Mouse (Mus musculus): Measurements from ENCODE around the gene Lemd1. TPM values are rescaled to one million over a fixed set of nuclear protein-coding genes. Genes with fewer than 3 reads are reported as not detected.

Gene Lemd1
- polyA plus RNA-seq, 1 experiment from 2014 or later, result 2.0 TPM

DNA sequence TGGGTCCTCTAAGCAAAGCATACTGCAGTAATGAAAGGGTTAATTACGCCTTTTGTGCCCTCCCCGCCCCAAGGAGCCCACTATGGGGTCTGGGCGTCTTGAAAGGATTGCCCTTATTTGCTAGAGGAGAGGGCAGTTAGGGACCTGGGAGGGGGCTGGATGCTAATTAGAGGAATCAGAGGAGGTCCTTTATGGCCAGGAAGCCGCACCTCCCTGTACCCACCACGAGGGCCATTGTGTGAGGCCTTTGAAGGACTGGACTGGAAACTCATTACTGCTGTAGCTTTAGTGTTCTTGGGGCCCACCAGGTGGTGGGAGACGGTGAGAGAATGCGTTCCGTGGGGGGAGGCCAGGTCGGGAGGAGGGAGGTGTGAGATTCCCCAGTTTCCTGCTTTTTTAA, 6.4 kb downstream of the Lemd1 start:
- no peak overlapping the region for H3K4me3 ChIP-seq
- WGBS, result 6% methylated on average over 9 of the region's 9 CpGs
- peaks cover 95% of the 10 kb centered on the region for H3K4me1 ChIP-seq
- H3K27me3 ChIP-seq (replicated peaks; ENCODE audit: low read depth, poor library complexity, severe bottlenecking), result peaks cover 94% of the 10 kb centered on the region
- H3K36me3 ChIP-seq (replicated peaks), result no peaks in the 10 kb centered on the region
- DNase-seq (ENCODE audit: low spot score), result peak; percentile 57
- 0 out of 2 replicates have a peak overlapping the region, but pooled peaks have one; percentile 45 for H3K27ac ChIP-seq (replicated peaks)
- no peaks in the 10 kb centered on the region for H3K9me3 ChIP-seq

DNA sequence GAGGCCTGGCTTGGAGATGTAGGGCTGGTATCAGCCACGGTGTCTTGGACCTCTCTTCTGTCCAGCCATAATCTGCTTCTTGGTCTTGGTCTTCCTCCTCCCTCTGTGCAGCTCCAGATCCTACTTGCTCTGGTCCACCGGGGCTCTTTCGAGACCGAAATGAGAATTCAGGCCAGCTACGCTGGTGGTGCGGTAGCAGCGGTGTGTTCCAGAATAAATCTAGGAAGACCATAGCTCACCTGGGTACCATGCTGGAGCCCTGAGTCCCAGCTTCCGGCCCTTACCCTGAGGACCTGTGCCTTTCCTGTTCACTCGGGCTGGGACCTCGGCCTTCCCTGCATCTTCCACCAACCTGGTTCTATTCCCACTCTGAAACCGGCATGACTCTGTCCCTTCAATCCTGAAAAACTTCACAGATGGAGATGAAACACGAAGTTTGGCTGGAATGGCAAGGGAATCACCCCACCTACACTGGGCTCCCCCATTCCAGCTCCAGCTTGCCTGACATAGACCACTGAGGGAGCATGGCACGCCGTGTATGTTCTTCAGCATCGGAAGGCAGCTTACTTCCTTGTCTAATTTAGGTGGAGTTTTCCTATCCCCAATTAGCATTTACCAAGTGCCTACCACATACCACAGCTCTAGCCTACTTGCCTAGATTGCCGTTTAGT, 7.3 kb downstream of the Lemd1 start:
- peak; percentile 7 for DNase-seq (ENCODE audit: low spot score)
- Histone ChIP-seq H3K27me3 (replicated peaks; ENCODE audit: low read depth, poor library complexity, severe bottlenecking) (peaks cover 91% of the 10 kb centered on the region), H3K4me1 (peaks cover 86% of the 10 kb centered on the region), H3K9me3 (no peaks in the 10 kb centered on the region), H3K27ac (replicated peaks) (peak overlapping the region; percentile 45; the same call in 1 of the 2 replicates), H3K36me3 (replicated peaks) (no peaks in the 10 kb centered on the region), H3K4me3 (no peak overlapping the region)
- WGBS, result 85% methylated on average over 16 of the region's 16 CpGs

DNA sequence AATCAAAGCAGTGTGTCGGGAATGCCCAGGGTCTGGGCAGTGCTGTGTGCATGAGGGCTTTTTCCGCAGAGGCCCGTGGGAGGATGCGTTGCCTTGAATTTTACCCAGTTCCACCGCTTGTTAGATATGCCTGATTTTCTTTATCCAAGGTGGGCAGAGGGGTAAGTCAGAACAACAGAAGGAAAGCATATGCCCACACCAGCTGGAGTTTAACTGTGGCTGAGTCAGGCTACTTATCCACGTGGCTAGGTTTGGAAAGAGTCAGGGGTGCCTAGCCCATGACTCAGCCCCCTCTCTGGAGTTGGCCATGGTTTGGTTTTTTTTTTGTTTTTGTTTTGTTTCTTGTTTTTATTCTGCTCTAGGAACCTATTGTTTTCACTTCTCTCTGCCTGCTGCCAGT, 8.0 kb downstream of the Lemd1 start:
- H3K4me1 ChIP-seq, result peaks cover 79% of the 10 kb centered on the region
- peaks cover 84% of the 10 kb centered on the region for H3K27me3 ChIP-seq (replicated peaks; ENCODE audit: low read depth, poor library complexity, severe bottlenecking)
- no peaks in the 10 kb centered on the region for H3K36me3 ChIP-seq (replicated peaks)
- H3K4me3 ChIP-seq, result no peak overlapping the region
- H3K27ac ChIP-seq (replicated peaks), result no peak overlapping the region
- WGBS, result 71% methylated on average over 6 of the region's 6 CpGs
- no peak for DNase-seq (ENCODE audit: low spot score)
- no peaks in the 10 kb centered on the region for H3K9me3 ChIP-seq

GRCm38 (mm10) chr1:132199934-132200333, 8.7 kb downstream of the Lemd1 start:
- Histone ChIP-seq H3K27ac (replicated peaks) (peak overlapping the region; percentile 72), H3K4me3 (peak overlapping the region; percentile 39), H3K4me1 (peaks cover 73% of the 10 kb centered on the region), H3K27me3 (replicated peaks; ENCODE audit: low read depth, poor library complexity, severe bottlenecking) (peaks cover 77% of the 10 kb centered on the region), H3K36me3 (replicated peaks) (no peaks in the 10 kb centered on the region), H3K9me3 (no peaks in the 10 kb centered on the region)
- 10% methylated on average over 12 of the region's 12 CpGs for WGBS
- no peak for DNase-seq (ENCODE audit: low spot score)

DNA sequence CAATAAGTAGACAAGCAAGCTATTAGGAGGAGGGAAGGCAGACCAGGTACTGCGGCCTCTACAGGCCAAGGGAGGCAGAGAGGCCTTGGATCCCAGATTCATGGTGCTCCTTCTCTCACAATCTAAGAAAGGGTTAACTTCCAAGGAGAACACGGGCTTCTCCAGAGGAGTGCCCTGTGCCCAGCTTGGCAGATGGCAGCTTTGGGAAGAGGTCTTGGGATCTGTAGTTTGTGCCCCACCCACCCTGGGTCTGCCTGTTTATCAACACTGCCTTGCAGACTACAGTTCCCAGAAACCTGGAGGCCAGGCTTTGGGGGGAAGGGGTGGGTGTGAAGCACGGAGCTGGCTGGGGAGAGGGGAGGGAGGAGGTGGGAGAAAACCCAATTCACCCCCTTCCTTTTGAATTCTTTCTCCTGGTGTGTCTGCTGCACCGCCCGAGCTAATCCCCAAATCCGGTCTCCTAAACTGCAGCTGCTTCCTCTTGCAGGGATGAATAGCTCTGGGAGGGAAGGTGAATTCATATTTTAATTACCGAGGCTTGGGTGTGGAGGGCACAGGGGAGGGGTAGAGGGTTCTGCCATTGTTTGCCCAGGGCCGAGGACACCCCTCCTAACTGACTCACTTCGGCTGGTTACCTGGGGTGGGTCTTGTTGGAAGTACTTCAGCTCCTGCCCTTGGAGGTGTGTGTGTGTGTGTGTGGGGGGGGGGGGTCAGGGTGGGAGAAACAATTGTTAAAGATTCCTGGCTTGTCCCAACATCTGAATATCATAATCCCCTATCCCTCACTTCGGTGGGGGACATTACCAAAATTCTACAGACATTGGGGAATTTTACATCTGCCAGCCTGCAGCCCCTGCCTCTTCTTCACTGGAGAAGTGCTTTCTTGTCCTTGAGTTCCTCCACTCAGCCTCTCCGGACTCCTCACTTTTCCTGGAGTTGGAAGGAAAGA, 9.6 kb downstream of the Lemd1 start:
- 9% methylated on average over 11 of the region's 11 CpGs for WGBS
- DNase-seq (ENCODE audit: low spot score), result peak; percentile 69
- H3K9me3 ChIP-seq, result no peaks in the 10 kb centered on the region
- H3K4me1 ChIP-seq, result peaks cover 73% of the 10 kb centered on the region
- H3K36me3 ChIP-seq (replicated peaks), result no peaks in the 10 kb centered on the region
- peak overlapping the region; percentile 72 for H3K27ac ChIP-seq (replicated peaks)
- peaks cover 68% of the 10 kb centered on the region for H3K27me3 ChIP-seq (replicated peaks; ENCODE audit: low read depth, poor library complexity, severe bottlenecking)
- H3K4me3 ChIP-seq, result peak overlapping the region; percentile 39

- H3K4me1 ChIP-seq, result peaks cover 73% of the 10 kb centered on the region
- H3K4me3 ChIP-seq, result no peak overlapping the region
- H3K27me3 ChIP-seq (replicated peaks; ENCODE audit: low read depth, poor library complexity, severe bottlenecking), result peaks cover 63% of the 10 kb centered on the region
- 22% methylated on average over 4 of the region's 4 CpGs for WGBS
- peak overlapping the region; percentile 72 for H3K27ac ChIP-seq (replicated peaks)
- DNase-seq (ENCODE audit: low spot score), result no peak
- H3K9me3 ChIP-seq, result no peaks in the 10 kb centered on the region
- no peaks in the 10 kb centered on the region for H3K36me3 ChIP-seq (replicated peaks)
These were observed 10.3 kb downstream of the Lemd1 start for GRCm38 (mm10) chr1:132201511-132201860.

GRCm38 (mm10) chr1:132201936-132202335, 10.7 kb downstream of the Lemd1 start:
- peak overlapping the region; percentile 72 for H3K27ac ChIP-seq (replicated peaks)
- peaks cover 73% of the 10 kb centered on the region for H3K4me1 ChIP-seq
- no peaks in the 10 kb centered on the region for H3K36me3 ChIP-seq (replicated peaks)
- 58% methylated on average over 2 of the region's 2 CpGs for WGBS
- peaks cover 58% of the 10 kb centered on the region for H3K27me3 ChIP-seq (replicated peaks; ENCODE audit: low read depth, poor library complexity, severe bottlenecking)
- H3K4me3 ChIP-seq, result no peak overlapping the region
- no peak for DNase-seq (ENCODE audit: low spot score)
- no peaks in the 10 kb centered on the region for H3K9me3 ChIP-seq

GRCm38 (mm10) chr1:132202771-132203170, 11.5 kb downstream of the Lemd1 start:
- Histone ChIP-seq H3K4me1 (peaks cover 73% of the 10 kb centered on the region), H3K4me3 (no peak overlapping the region), H3K27me3 (replicated peaks; ENCODE audit: low read depth, poor library complexity, severe bottlenecking) (peaks cover 58% of the 10 kb centered on the region), H3K27ac (replicated peaks) (no peak overlapping the region), H3K36me3 (replicated peaks) (no peaks in the 10 kb centered on the region), H3K9me3 (no peaks in the 10 kb centered on the region)
- WGBS, result 92% methylated on average over 5 of the region's 5 CpGs
- no peak for DNase-seq (ENCODE audit: low spot score)

- H3K36me3 ChIP-seq (replicated peaks), result no peaks in the 10 kb centered on the region
- no peak for DNase-seq (ENCODE audit: low spot score)
- H3K27me3 ChIP-seq (replicated peaks; ENCODE audit: low read depth, poor library complexity, severe bottlenecking), result peaks cover 34% of the 10 kb centered on the region
- no peaks in the 10 kb centered on the region for H3K9me3 ChIP-seq
- peaks cover 74% of the 10 kb centered on the region for H3K4me1 ChIP-seq
- H3K27ac ChIP-seq (replicated peaks), result peak overlapping the region; percentile 4
- 44% methylated on average over 5 of the region's 5 CpGs for WGBS
- H3K4me3 ChIP-seq, result no peak overlapping the region
These were observed 14.7 kb downstream of the Lemd1 start for GRCm38 (mm10) chr1:132205958-132206357.

- H3K4me1 ChIP-seq, result peaks cover 73% of the 10 kb centered on the region
- 83% methylated on average over 3 of the region's 3 CpGs for WGBS
- peaks cover 34% of the 10 kb centered on the region for H3K27me3 ChIP-seq (replicated peaks; ENCODE audit: low read depth, poor library complexity, severe bottlenecking)
- H3K36me3 ChIP-seq (replicated peaks), result no peaks in the 10 kb centered on the region
- DNase-seq (ENCODE audit: low spot score), result no peak
- H3K27ac ChIP-seq (replicated peaks), result no peak overlapping the region
- H3K9me3 ChIP-seq, result no peaks in the 10 kb centered on the region
- H3K4me3 ChIP-seq, result no peak overlapping the region
These were observed 15.6 kb downstream of the Lemd1 start for GRCm38 (mm10) chr1:132206828-132207227.

DNA sequence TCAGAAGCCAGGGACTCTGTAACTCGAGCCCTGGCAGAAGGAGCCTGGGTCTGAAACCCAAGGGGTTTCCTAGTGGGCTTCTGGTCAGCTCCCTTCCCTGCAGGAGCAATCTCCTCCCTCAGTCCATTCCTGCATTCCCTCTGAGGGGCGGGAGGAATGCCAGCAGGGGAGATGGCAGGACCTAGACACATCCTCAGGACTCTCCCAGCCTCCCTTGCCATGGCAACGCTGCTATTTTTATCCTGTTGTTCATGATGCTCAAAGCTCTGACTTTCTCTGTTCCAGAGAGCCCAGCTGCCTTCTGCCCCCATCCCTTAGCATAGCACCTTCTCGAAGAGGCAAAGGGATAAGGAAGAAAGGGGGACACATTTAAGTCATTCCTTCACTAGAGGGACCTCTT, 16.9 kb downstream of the Lemd1 start:
- H3K27ac ChIP-seq (replicated peaks), result peak overlapping the region; percentile 35
- H3K4me3 ChIP-seq, result no peak overlapping the region
- no peaks in the 10 kb centered on the region for H3K9me3 ChIP-seq
- H3K27me3 ChIP-seq (replicated peaks; ENCODE audit: low read depth, poor library complexity, severe bottlenecking), result peaks cover 37% of the 10 kb centered on the region
- no peaks in the 10 kb centered on the region for H3K36me3 ChIP-seq (replicated peaks)
- peaks cover 82% of the 10 kb centered on the region for H3K4me1 ChIP-seq
- WGBS, result 10% methylated on average over 4 of the region's 4 CpGs
- no peak for DNase-seq (ENCODE audit: low spot score)

DNA sequence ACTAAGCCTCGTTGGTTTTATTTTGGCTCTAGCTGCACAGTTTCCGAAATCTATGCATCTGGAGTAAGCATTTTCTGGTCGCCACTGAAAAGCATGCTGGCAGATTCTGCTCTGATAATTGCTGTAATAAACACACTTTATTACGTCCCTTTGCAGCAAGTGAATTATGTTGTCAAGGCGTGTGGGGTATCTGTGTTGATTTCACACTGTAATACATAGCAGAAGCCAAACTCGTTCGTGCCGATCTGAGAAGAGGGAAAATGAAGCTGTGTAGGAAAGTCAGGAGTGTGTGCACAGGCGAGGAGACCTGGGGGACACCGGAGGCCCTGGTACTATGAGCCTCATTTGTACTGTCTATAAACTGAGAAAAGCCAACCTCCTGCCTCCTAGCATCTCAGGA, 18.2 kb downstream of the Lemd1 start:
- Histone ChIP-seq H3K36me3 (replicated peaks) (no peaks in the 10 kb centered on the region), H3K27ac (replicated peaks) (no peak overlapping the region), H3K9me3 (no peaks in the 10 kb centered on the region), H3K27me3 (replicated peaks; ENCODE audit: low read depth, poor library complexity, severe bottlenecking) (peaks cover 36% of the 10 kb centered on the region), H3K4me3 (no peak overlapping the region), H3K4me1 (peaks cover 84% of the 10 kb centered on the region)
- DNase-seq (ENCODE audit: low spot score), result no peak
- 76% methylated on average over 10 of the region's 10 CpGs for WGBS

GRCm38 (mm10) chr1:132210922-132211321, 19.7 kb downstream of the Lemd1 start:
- 18% methylated on average over 7 of the region's 7 CpGs for WGBS
- peaks cover 36% of the 10 kb centered on the region for H3K27me3 ChIP-seq (replicated peaks; ENCODE audit: low read depth, poor library complexity, severe bottlenecking)
- no peak overlapping the region for H3K27ac ChIP-seq (replicated peaks)
- no peaks in the 10 kb centered on the region for H3K36me3 ChIP-seq (replicated peaks)
- peak; percentile 58 for DNase-seq (ENCODE audit: low spot score)
- peaks cover 73% of the 10 kb centered on the region for H3K4me1 ChIP-seq
- no peak overlapping the region for H3K4me3 ChIP-seq
- H3K9me3 ChIP-seq, result no peaks in the 10 kb centered on the region
